ENCODE assay signal across 10 mouse cellular contexts in the genomic region with DNA sequence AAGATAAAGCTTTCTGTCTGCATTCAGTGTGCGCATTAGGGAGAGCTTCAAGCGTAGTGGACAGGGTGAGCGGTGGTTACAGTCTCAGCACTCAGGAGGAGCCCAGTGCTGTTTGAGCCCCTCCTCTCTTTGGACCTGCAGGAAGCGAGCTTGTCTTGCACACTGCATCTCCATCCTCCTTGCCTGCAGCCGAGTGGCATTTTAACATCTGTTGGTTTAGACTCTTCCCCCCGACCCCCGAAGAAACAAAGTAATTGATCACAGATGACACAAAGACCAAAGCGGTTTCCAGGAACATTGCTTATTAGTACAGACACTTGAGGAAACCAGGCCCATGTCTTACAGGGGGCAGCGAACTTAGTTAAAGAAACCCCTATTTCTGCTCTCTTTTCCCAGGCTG.
DNase-seq lines count a peak whose midpoint lies in the region; ATAC-seq lines count a peak whose summit lies in the region.
"Had no signal": no experiment of that assay in that cellular context is flagged by ENCODE, and none has a peak within 500 bp of the region (broad histone marks: within the 10 kb centered on the region; RNA-seq: fewer than 3 reads in every experiment).

No protein-coding gene starts in this region.

- no peak overlapping the region for H3K4me2 ChIP-seq in lung, embryonic 16.5 days (ENCODE audit: low read depth, low read length)
- H3K4me2 ChIP-seq in embryonic facial prominence, embryonic 15.5 days (replicated peaks), result no peak overlapping the region
- H3K4me2 ChIP-seq in midbrain, embryonic 15.5 days, result no peak overlapping the region
- H3K4me2 ChIP-seq: heart, embryonic 11.5 days; limb, embryonic 15.5 days had no signal

- H3K36me3 ChIP-seq in lung, embryonic 16.5 days (ENCODE audit: control insufficient read depth, insufficient read depth, low read length), result no peaks in the 10 kb centered on the region
- H3K36me3 ChIP-seq in embryonic facial prominence, embryonic 15.5 days, result no peaks in the 10 kb centered on the region
- no peaks in the 10 kb centered on the region for H3K36me3 ChIP-seq in midbrain, embryonic 15.5 days (replicated peaks)
- H3K36me3 ChIP-seq: limb, embryonic 15.5 days had no signal

- 0 out of 2 replicates have a peak, but pooled peaks have one; percentile 36 for ATAC-seq in lung, embryonic 16.5 days (ENCODE audit: low read depth)
- ATAC-seq in embryonic facial prominence, embryonic 15.5 days (ENCODE audit: insufficient number of reproducible peaks, low FRiP score, low TSS enrichment, low read depth), result peak; percentile 78
- ATAC-seq in midbrain, embryonic 15.5 days (replicated peaks), result peak; percentile 70

- H3K4me1 ChIP-seq in lung, embryonic 16.5 days (replicated peaks; ENCODE audit: control insufficient read depth, insufficient read depth, low read length), result no peaks in the 10 kb centered on the region
- peaks cover 11% of the 10 kb centered on the region for H3K4me1 ChIP-seq in embryonic facial prominence, embryonic 15.5 days
- H3K4me1 ChIP-seq in midbrain, embryonic 15.5 days, result peaks cover 5% of the 10 kb centered on the region; the same call in 1 of the 2 replicates

- no peaks in the 10 kb centered on the region for H3K9me3 ChIP-seq in lung, embryonic 16.5 days (ENCODE audit: control insufficient read depth, low read length)
- no peaks in the 10 kb centered on the region for H3K9me3 ChIP-seq in embryonic facial prominence, embryonic 15.5 days (replicated peaks)
- H3K9me3 ChIP-seq in midbrain, embryonic 15.5 days, result no peaks in the 10 kb centered on the region
- H3K9me3 ChIP-seq: limb, embryonic 15.5 days had no signal

- no peak overlapping the region for H3K4me3 ChIP-seq in lung, embryonic 16.5 days (ENCODE audit: low read length)
- H3K4me3 ChIP-seq in embryonic facial prominence, embryonic 15.5 days (replicated peaks), result no peak overlapping the region
- no peak overlapping the region for H3K4me3 ChIP-seq in midbrain, embryonic 15.5 days
- H3K4me3 ChIP-seq: limb, embryonic 15.5 days had no signal

- WGBS in lung, embryonic 16.5 days, result 37% methylated on average over 9 of the region's 9 CpGs
- 14% methylated on average over 9 of the region's 9 CpGs for WGBS in embryonic facial prominence, embryonic 15.5 days
- WGBS in midbrain, embryonic 15.5 days, result 67% methylated on average over 9 of the region's 9 CpGs

- no peak overlapping the region for H3K9ac ChIP-seq in lung, embryonic 16.5 days (ENCODE audit: low read length)
- no peak overlapping the region for H3K9ac ChIP-seq in embryonic facial prominence, embryonic 15.5 days
- H3K9ac ChIP-seq in midbrain, embryonic 15.5 days, result no peak overlapping the region
- H3K9ac ChIP-seq: limb, embryonic 15.5 days had no signal

- H3K27ac ChIP-seq in lung, embryonic 16.5 days (ENCODE audit: low read length), result no peak overlapping the region
- peak overlapping the region; percentile 17; the same call in 1 of the 2 replicates for H3K27ac ChIP-seq in embryonic facial prominence, embryonic 15.5 days (replicated peaks)
- no peak overlapping the region for H3K27ac ChIP-seq in midbrain, embryonic 15.5 days
- H3K27ac ChIP-seq: limb, embryonic 15.5 days had no signal

- H3K27me3 ChIP-seq in lung, embryonic 16.5 days (ENCODE audit: control insufficient read depth, insufficient read depth, low read depth, low read length), result no peaks in the 10 kb centered on the region
- H3K27me3 ChIP-seq in embryonic facial prominence, embryonic 15.5 days, result no peaks in the 10 kb centered on the region
- H3K27me3 ChIP-seq in midbrain, embryonic 15.5 days (replicated peaks), result no peaks in the 10 kb centered on the region
- H3K27me3 ChIP-seq: limb, embryonic 15.5 days had no signal

- no peak for DNase-seq in lung, postnatal 25 days (ENCODE audit: low spot score)
- DNase-seq in embryo, embryonic 11.5 days (ENCODE audit: low read depth, low spot score), result peak; percentile 26
- DNase-seq in layer of hippocampus, adult 9-11 months, result no peak
- no peak for DNase-seq in right cerebral cortex, postnatal 10 days (ENCODE audit: low spot score in 2 of 2)
- DNase-seq: cerebellum, adult 8-10 months had no signal
